Mouse (Mus musculus) liver, embryonic 14.5 days (tissue): ENCODE data around the gene Srgap3. TPM values are rescaled to one million over a fixed set of nuclear protein-coding genes. Genes with fewer than 3 reads are reported as not detected.

Experiments
- ATAC-seq: fragments of 200-750 bp; cut with Nextera tagmentation; 2 replicates; pipeline ENCODE4 v1.8.0; 2017; ENCODE audit warnings: moderate number of reproducible peaks, mild to moderate bottlenecking, moderate library complexity; ENCODE audit not compliant: insufficient read depth
- DNase-seq, 3 experiments: peaks; one replicate each; pipeline ENCODE4 v3.0.0-alpha.2; 2012 to 2013; ENCODE audit warnings: low read depth in 3 of 3, low spot score in 3 of 3
- H3K27ac ChIP-seq: fragments of 300-500 bp; sonication (generic); 2 replicates; pipeline ENCODE4 v1.5.1; 2014; ENCODE audit warnings: moderate library complexity, mild to moderate bottlenecking, control low read depth, inconsistent platforms
- H3K27me3 ChIP-seq: fragments of 300-500 bp; sonication (generic); 2 replicates; pipeline ENCODE4 v1.6.1; 2014; ENCODE audit warnings: mild to moderate bottlenecking, low read length, moderate library complexity; ENCODE audit not compliant: control insufficient read depth, insufficient read depth
- H3K36me3 ChIP-seq: fragments of 300-500 bp; sonication (generic); replicated peaks from 2 replicates; pipeline ENCODE4 v1.6.1; 2014; ENCODE audit warnings: low read depth; ENCODE audit not compliant: control insufficient read depth, insufficient read depth
- H3K4me1 ChIP-seq, 2 experiments: fragments of 200-500 bp in 1 of 2; fragments of 300-500 bp in 1 of 2; sonication (generic) in 1 of 2; replicated peaks; 2 replicates each; pipeline ENCODE4 v1.6.1; 2012 to 2014; ENCODE audit warnings: antibody characterized with exemption in 1 of 2, inconsistent platforms in 1 of 2, low read length in 1 of 2; ENCODE audit not compliant: control insufficient read depth in 2 of 2, insufficient read depth in 2 of 2
- H3K4me2 ChIP-seq: fragments of 300-500 bp; sonication (generic); 2 replicates; pipeline ENCODE4 v1.6.1; 2014; ENCODE audit warnings: low read depth, mild to moderate bottlenecking, control low read depth, moderate library complexity
- H3K4me3 ChIP-seq, 2 experiments: fragments of 200-500 bp in 1 of 2; fragments of 300-500 bp in 1 of 2; sonication (generic) in 1 of 2; 2 replicates each; pipeline ENCODE4 v1.5.1; 2012 to 2014; ENCODE audit warnings: low read depth in 2 of 2, low read length in 2 of 2, mild to moderate bottlenecking in 2 of 2, control low read depth in 1 of 2, inconsistent platforms in 1 of 2, moderate library complexity in 1 of 2; ENCODE audit not compliant: insufficient read depth in 1 of 2
- H3K9ac ChIP-seq: fragments of 300-500 bp; sonication (generic); replicated peaks from 2 replicates; pipeline ENCODE4 v1.6.1; 2014; ENCODE audit warnings: mild to moderate bottlenecking, control low read depth, moderate library complexity
- H3K9me3 ChIP-seq: fragments of 300-500 bp; sonication (generic); 2 replicates; pipeline ENCODE4 v1.6.1; 2016; ENCODE audit warnings: low read length, mixed read lengths; ENCODE audit not compliant: control insufficient read depth
- CTCF ChIP-seq: IDR thresholded peaks from 2 replicates; pipeline ENCODE4 v1.5.1; 2016; ENCODE audit warnings: antibody characterized with exemption, low read depth, control low read depth
- EP300 ChIP-seq: IDR thresholded peaks from 2 replicates; pipeline ENCODE4 v1.6.1; 2016; ENCODE audit warnings: antibody characterized with exemption, low read depth
- WGBS: fragments of 180-500 bp; shearing (Covaris S2); extraction: QIAGEN DNeasy Blood & Tissue Kit; methylation state at CpG from one replicate; pipeline ENCODE4 v1.1.7; 2014; ENCODE audit not compliant: insufficient replicate concordance; 5-methylcytosine and 5-hydroxymethylcytosine counted together
- polyA plus RNA-seq, 2 experiments: library from polyadenylated mRNA; depleted of rRNA in 1 of 2; stranded (reverse) in 1 of 2; unstranded in 1 of 2; fragments of >200 nt; fragmentation: Nextera tagmentation in 1 of 2; extraction: Ambion mirVana in 1 of 2; gene quantifications; 2 replicates each; pipeline versions ENCODE4 v1.2.1 to v1.2.3; 2012 to 2014

The Srgap3 gene
- polyA plus RNA-seq, 2 experiments = 0.20 to 0.27 TPM

DNA sequence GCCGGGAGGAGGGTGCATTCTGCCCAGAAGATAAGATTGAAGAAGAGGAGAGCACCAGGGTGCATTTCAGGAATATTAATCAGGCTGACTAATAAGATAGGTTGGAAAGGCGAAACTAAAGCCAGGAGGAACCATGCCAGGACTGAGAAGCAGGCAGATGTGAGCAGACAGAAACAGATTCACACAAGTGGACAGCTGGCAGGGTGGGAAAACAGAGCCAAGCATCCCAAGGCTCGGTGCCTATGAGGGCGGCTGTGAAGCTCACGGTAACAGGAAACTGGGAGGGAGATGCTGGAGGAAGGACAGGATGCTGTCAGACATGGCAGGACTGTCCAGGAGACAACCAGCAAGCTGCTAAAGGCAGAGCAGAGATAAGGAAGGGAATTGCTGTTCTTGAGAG lies 96.3 kb downstream of the Srgap3 start:
- DNase-seq (no peak), ATAC-seq (no peak)

DNA sequence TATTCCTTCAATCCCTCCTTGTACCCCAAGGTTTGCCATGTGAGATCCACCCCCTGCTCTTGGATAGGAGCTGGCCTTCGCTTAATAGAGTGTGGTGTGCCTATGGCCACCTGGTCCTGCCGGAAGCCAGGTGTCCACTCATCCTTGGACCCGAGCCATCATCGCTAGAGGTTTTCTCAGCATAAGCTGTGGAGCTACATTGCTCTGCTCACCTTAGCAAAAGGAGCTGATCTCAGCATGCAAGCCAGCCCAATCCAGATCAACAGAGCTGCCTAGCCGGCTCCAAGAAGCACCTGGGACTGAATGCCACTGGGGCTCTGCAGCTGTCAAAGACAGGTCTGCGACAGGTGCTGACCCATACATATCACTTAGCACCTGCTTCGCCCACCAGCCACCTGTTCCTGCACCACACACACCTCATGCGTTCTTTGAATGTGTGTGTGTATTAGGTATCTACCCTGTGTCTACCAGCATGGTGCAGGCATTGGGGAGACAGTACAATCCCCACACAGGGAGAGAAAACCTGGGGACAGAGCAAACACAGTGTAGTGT lies 98.4 kb downstream of the Srgap3 start:
- Histone ChIP-seq H3K4me3 (no peak overlapping the region), H3K4me1 (no peaks in the 10 kb centered on the region), H3K9ac (no peak overlapping the region), H3K9me3 (no peaks in the 10 kb centered on the region), H3K36me3 (no peaks in the 10 kb centered on the region), H3K27me3 (no peaks in the 10 kb centered on the region), H3K4me2 (no peak overlapping the region), H3K27ac (no peak overlapping the region)
- 72% methylated on average over 8 of the region's 8 CpGs for WGBS
- ATAC-seq (no peak), DNase-seq (no peak)
- no peak for TF ChIP-seq CTCF
- TF ChIP-seq EP300 = no peak

More for the DNA sequence above, 96.3 kb downstream of the Srgap3 start:
- Histone ChIP-seq H3K27me3 (no peaks in the 10 kb centered on the region), H3K9me3 (no peaks in the 10 kb centered on the region), H3K4me3 (no peak overlapping the region), H3K4me2 (no peak overlapping the region), H3K4me1 (no peaks in the 10 kb centered on the region), H3K9ac (no peak overlapping the region), H3K27ac (no peak overlapping the region), H3K36me3 (no peaks in the 10 kb centered on the region)
- TF ChIP-seq CTCF (no peak), EP300 (no peak)
- WGBS = 35% methylated on average over 5 of the region's 5 CpGs

DNA sequence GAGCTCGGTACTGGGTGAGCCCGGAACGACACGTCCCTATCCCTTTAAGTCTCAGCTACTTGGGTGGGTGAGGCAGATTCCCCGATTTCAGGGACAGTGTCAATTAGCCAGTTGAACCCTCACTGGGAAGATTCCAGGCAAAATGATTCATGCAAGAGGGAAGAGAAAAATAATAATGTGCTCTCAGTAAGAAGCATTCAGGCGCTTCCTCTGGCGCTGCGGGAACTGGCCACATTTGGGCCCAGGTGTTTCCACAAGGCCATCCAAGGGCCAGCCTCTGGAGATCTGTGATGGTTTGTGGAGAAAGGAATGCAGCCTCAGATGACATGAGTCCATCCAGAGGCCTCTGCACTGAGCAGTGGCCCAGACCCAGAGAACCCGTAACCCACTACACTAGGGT lies 100.2 kb downstream of the Srgap3 start:
- TF ChIP-seq CTCF = no peak
- no peak for TF ChIP-seq EP300
- no peak for ATAC-seq
- Histone ChIP-seq H3K4me1 (no peaks in the 10 kb centered on the region), H3K9ac (no peak overlapping the region), H3K4me3 (no peak overlapping the region), H3K9me3 (no peaks in the 10 kb centered on the region), H3K4me2 (no peak overlapping the region), H3K27me3 (no peaks in the 10 kb centered on the region), H3K36me3 (no peaks in the 10 kb centered on the region), H3K27ac (no peak overlapping the region)
- 86% methylated on average over 9 of the region's 9 CpGs for WGBS
- no peak for DNase-seq

DNA sequence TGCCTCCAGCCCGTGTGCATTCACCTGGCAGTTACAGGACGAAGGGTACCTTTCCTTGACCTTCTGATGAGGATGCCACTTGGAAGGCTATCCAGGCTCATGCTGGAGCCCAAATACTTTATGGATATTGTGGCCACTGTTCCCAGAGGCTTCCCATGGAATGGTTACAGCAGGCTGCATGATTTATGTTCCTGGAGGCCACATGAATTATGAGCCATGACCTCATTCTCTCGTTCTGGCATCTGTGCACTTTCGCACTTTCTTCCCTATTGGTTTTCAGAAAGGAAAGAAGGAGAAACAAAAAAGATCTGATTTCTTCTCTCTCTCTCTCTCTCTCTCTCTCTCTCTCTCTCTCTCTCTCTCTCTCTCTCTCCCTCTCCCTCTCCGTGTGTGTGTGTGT lies 104.6 kb downstream of the Srgap3 start:
- Histone ChIP-seq H3K36me3 (no peaks in the 10 kb centered on the region), H3K4me1 (peaks cover 0 to under 1% of the 10 kb centered on the region in 2 experiments; a peak in 1 of 4 replicates), H3K27me3 (no peaks in the 10 kb centered on the region), H3K4me3 (no peak overlapping the region), H3K9ac (no peak overlapping the region), H3K4me2 (no peak overlapping the region), H3K9me3 (no peaks in the 10 kb centered on the region), H3K27ac (no peak overlapping the region)
- WGBS = 44% methylated on average over 5 of the region's 5 CpGs
- TF ChIP-seq CTCF (no peak), EP300 (no peak)
- ATAC-seq = no peak
- DNase-seq = no peak

DNA sequence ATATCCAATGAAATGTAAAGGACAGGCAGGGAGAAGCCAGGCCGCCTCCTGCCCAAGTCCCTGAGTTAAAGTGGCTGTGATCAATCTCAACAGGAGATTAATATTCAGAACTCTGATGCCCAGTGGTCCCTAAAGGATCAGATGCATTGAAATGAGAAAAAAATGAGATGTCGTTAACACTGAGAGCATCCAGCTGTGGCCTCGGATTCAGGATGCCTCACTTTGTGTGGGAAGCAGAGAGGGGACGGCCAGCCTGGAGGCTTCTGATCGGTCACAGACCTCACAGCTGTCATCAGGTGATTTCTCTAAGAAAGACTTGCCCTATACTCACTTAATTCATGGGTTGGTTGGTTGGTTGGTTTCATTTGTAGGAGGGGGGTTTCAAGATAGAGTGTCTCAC lies 106.7 kb downstream of the Srgap3 start:
- Histone ChIP-seq H3K36me3 (no peaks in the 10 kb centered on the region), H3K4me2 (no peak overlapping the region), H3K4me3 (no peak overlapping the region), H3K4me1 (peaks cover 0 to 2% of the 10 kb centered on the region in 2 experiments; a peak in 1 of 4 replicates), H3K27me3 (no peaks in the 10 kb centered on the region), H3K9me3 (no peaks in the 10 kb centered on the region), H3K27ac (no peak overlapping the region), H3K9ac (no peak overlapping the region)
- DNase-seq (no peak), ATAC-seq (no peak)
- 64% methylated on average over 5 of the region's 5 CpGs for WGBS
- no peak for TF ChIP-seq CTCF
- no peak for TF ChIP-seq EP300
